Mouse (Mus musculus) megakaryocyte, embryonic 14.5 days (primary cell): ENCODE measurements at regions not wholly inside any gene's neighbourhood (a gene's known extent, or its start where the extent isn't known, plus 50 kb on each side); places are given as distances from the start of the nearest gene placed in this dataset.

Experiments
- FLI1 ChIP-seq: IDR thresholded peaks from 2 replicates; pipeline ENCODE4 v1.6.1; 2012; ENCODE audit warnings: low read length, inconsistent platforms, mixed read lengths
- GATA1 ChIP-seq: IDR thresholded peaks from 3 replicates; pipeline ENCODE4 v1.6.1; 2012; ENCODE audit warnings: mixed read lengths, low read length, inconsistent platforms, borderline replicate concordance

GRCm38 (mm10) chr13:28892896-28893295, 60.6 kb downstream of the Sox4 start:
- no peak for TF ChIP-seq FLI1
- no peak for TF ChIP-seq GATA1
